ENCODE assay signal across 34 mouse cellular contexts in genomic region chr2:132046659-132047058, GRCm38 (mm10).
"Had no signal": no experiment of that assay in that cellular context is flagged by ENCODE, and none has a peak within 500 bp of the region (broad histone marks: within the 10 kb centered on the region; RNA-seq: fewer than 3 reads in every experiment).

No protein-coding gene starts in this region.

- H3K27me3 ChIP-seq: heart, embryonic 12.5 days; heart, embryonic 13.5 days; heart, embryonic 15.5 days; hindbrain, embryonic 12.5 days; hindbrain, embryonic 13.5 days; hindbrain, embryonic 15.5 days; intestine, embryonic 15.5 days; kidney, embryonic 15.5 days had no signal

- H3K36me3 ChIP-seq: heart, embryonic 10.5 days; heart, embryonic 12.5 days; heart, embryonic 13.5 days; heart, embryonic 15.5 days; hindbrain, embryonic 10.5 days; hindbrain, embryonic 12.5 days; hindbrain, embryonic 13.5 days; hindbrain, embryonic 15.5 days; intestine, embryonic 15.5 days; kidney, embryonic 15.5 days had no signal

- ATAC-seq: hindbrain, embryonic 16.5 days; hindbrain, postnatal 0 days; inflammation-experienced regulatory T-cells, adult 6 months; intestine, embryonic 15.5 days; intestine, embryonic 16.5 days; intestine, postnatal 0 days had no signal

- H3K4me3 ChIP-seq: heart, adult 2 months; heart, embryonic 10.5 days; heart, embryonic 12.5 days; heart, embryonic 13.5 days; heart, embryonic 15.5 days; hindbrain, embryonic 10.5 days; hindbrain, embryonic 12.5 days; hindbrain, embryonic 13.5 days; hindbrain, embryonic 15.5 days; intestine, embryonic 15.5 days; kidney, embryonic 15.5 days; layer of hippocampus, adult 2 months had no signal

- DNase-seq: heart, adult 2 months; heart, postnatal 10 days; heart, postnatal 14 days; heart, postnatal 36 days; heart, postnatal 4 days; kidney, adult 11 months; kidney, adult 18-20 months; kidney, adult 2 months; kidney, adult 8-10 months; kidney, adult 9 months; kidney, postnatal 10 days; kidney, postnatal 14 days; kidney, postnatal 25 days; kidney, postnatal 36 days; kidney, postnatal 4 days had no signal

- H3K9me3 ChIP-seq: heart, embryonic 10.5 days; heart, embryonic 12.5 days; heart, embryonic 13.5 days; heart, embryonic 15.5 days; hindbrain, embryonic 10.5 days; hindbrain, embryonic 12.5 days; hindbrain, embryonic 13.5 days; hindbrain, embryonic 15.5 days; intestine, embryonic 15.5 days; kidney, embryonic 15.5 days had no signal

- H3K27ac ChIP-seq: heart, adult 2 months; heart, embryonic 10.5 days; heart, embryonic 13.5 days; heart, embryonic 15.5 days; hindbrain, embryonic 10.5 days; hindbrain, embryonic 12.5 days; hindbrain, embryonic 13.5 days; hindbrain, embryonic 14.5 days; hindbrain, embryonic 15.5 days; hindbrain, postnatal 0 days; intestine, embryonic 15.5 days; kidney, embryonic 15.5 days; kidney, postnatal 0 days had no signal

- H3K9ac ChIP-seq: heart, embryonic 12.5 days; heart, embryonic 13.5 days; heart, embryonic 15.5 days; hindbrain, embryonic 12.5 days; hindbrain, embryonic 13.5 days; hindbrain, embryonic 14.5 days; hindbrain, embryonic 15.5 days; intestine, embryonic 15.5 days; kidney, embryonic 15.5 days had no signal

- H3K4me2 ChIP-seq: heart, embryonic 11.5 days; heart, embryonic 12.5 days; heart, embryonic 13.5 days; heart, embryonic 15.5 days; hindbrain, embryonic 12.5 days; hindbrain, embryonic 13.5 days; hindbrain, embryonic 14.5 days; hindbrain, embryonic 15.5 days; intestine, embryonic 15.5 days; kidney, embryonic 15.5 days had no signal
